Mouse (Mus musculus): ENCODE measurements around the gene Tsnaxip1.

DNA sequence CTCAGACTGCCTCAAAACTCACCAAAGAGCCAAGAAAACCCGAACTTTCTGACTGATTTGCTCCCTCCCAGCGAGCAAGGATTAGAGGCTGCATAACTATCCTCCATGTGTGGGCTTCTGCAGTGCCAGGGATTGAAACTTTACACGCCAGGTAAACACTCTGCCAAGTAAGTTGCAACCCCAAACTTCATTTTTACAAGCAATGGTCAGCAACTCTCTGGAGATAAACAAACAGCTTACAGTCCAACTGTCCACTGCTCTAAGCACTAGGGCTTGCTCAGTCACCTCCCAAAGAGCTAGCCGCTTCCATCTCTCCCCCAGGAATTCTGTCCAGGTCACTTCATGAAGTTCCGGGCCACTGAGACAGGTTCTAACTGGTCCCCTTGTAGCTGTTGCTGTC is 29.1 kb upstream of the Tsnaxip1 start:
- no peak for TF ChIP-seq CTCF (IDR thresholded peaks at IDR 0.05; ENCODE audit: control insufficient read depth, insufficient read depth, insufficient replicate concordance, low read depth, low read length)
- TF ChIP-seq POLR2A (IDR thresholded peaks at IDR 0.05; ENCODE audit: control insufficient read depth, low read depth, low read length) = no peak
